Mouse (Mus musculus) activated CD4-positive, CD25-positive, alpha-beta regulatory T cell, adult 4 months (primary cell): ENCODE measurements around the gene Afg1l. TPM values are rescaled to one million over a fixed set of nuclear protein-coding genes. Genes with fewer than 3 reads are reported as not detected.

Experiments
- ATAC-seq: one replicate; pipeline ENCODE4 v1.8.0; 2017
- polyA plus RNA-seq, 2 experiments: library from polyadenylated mRNA; unstranded; fragments of 100-300 nt; shearing (Covaris generic); gene quantifications; one replicate each; pipeline ENCODE4 v1.2.1; 2017

Gene Afg1l
- polyA plus RNA-seq, 2 experiments from 2014 or later: 2.9 to 5.2 TPM

GRCm38 (mm10) chr10:42264195-42264594, 214.2 kb downstream of the Afg1l start:
- no peak for ATAC-seq

DNA sequence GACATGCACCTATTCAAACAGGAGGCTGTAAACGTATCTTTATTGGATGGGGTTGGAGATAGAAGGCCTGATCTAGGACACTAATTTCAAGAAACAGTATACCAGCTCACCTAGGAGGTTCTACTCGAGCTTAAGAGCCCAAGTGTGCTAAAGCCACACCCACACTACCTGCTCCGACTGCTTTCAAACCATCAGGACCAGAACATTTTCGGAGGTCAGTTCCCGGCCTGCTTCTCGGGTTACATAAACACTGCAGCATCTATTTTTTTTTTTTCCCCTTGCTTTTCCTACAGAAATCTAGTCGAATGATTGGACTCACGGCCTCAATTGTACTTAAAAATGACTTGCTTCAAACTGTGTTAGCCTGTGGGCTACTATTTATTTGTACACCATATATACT, 214.7 kb downstream of the Afg1l start:
- no peak for ATAC-seq

Other genes starting within 250 kb of the Afg1l start
- 1 to 10 TPM; 8.6 to 9.4 TPM for gene Foxo3, start 201.8 kb downstream of the Afg1l start, polyA plus RNA-seq
- 100 to 1,000 TPM; 215 to 235 TPM for gene Snx3, start 23.5 kb upstream of the Afg1l start, polyA plus RNA-seq
- gene Nr2e1, start 105.1 kb upstream of the Afg1l start, polyA plus RNA-seq: not detected
- gene Ostm1, start 105.3 kb upstream of the Afg1l start, polyA plus RNA-seq: 10 to 100 TPM; 35.5 to 46.7 TPM